Mouse (Mus musculus) left cerebral cortex, postnatal 10 days (tissue): ENCODE results near the gene Chkb. TPM values are rescaled to one million over a fixed set of nuclear protein-coding genes. Genes with fewer than 3 reads are reported as not detected.

ENCODE experiments used
- total RNA-seq, 2 experiments: library from RNA; stranded (reverse); gene quantifications; 2 replicates each; pipeline ENCODE4 v1.2.3; 2021

Chkb gene
- total RNA-seq, 2 experiments from 2014 or later: 54.3 to 55.5 TPM

Other genes starting within 250 kb of the Chkb start
- gene Plxnb2, start 249.1 kb downstream of the Chkb start, total RNA-seq: 10 to 100 TPM; 49.0 to 52.3 TPM
- gene Dennd6b, start 233.4 kb downstream of the Chkb start, total RNA-seq: 10 to 100 TPM; 41.4 to 41.8 TPM
- 100 to 1,000 TPM; 154 to 159 TPM for gene Ppp6r2, start 218.4 kb downstream of the Chkb start, total RNA-seq
- gene Sbf1, start 114.6 kb downstream of the Chkb start, total RNA-seq: 100 to 1,000 TPM; 180 to 205 TPM
- gene Adm2, start 107.2 kb downstream of the Chkb start, total RNA-seq: not detected
- gene Miox, start 95.5 kb downstream of the Chkb start, total RNA-seq: not detected
- gene Lmf2, start 74.2 kb downstream of the Chkb start, total RNA-seq: 10 to 100 TPM; 17.2 to 23.0 TPM
- 10 to 100 TPM; 88.3 to 93.1 TPM for gene Ncaph2, start 74.2 kb downstream of the Chkb start, total RNA-seq
- 10 to 100 TPM; 28.6 to 30.5 TPM for gene Sco2, start 56.1 kb downstream of the Chkb start, total RNA-seq
- 1 to 10 TPM; 1.2 to 1.6 TPM for gene Tymp, start 52.9 kb downstream of the Chkb start, total RNA-seq
- gene Odf3b, start 50.6 kb downstream of the Chkb start, total RNA-seq: 1 to 10 TPM in 1 of 2 experiments, under 1 TPM in 1; 0.77 to 1.1 TPM
- not detected for gene Klhdc7b, start 45.0 kb downstream of the Chkb start, total RNA-seq
- not detected for gene Syce3, start 19.4 kb downstream of the Chkb start, total RNA-seq
- gene Cpt1b, start 4.0 kb downstream of the Chkb start, total RNA-seq: 1 to 10 TPM; 2.4 to 2.5 TPM
- 1 to 10 TPM; 1.6 to 2.6 TPM for gene C730034F03Rik, start 319 bp downstream of the Chkb start, total RNA-seq
- gene Gm44502, start 212 bp downstream of the Chkb start, total RNA-seq: not detected
- gene Mapk8ip2, start 24.0 kb upstream of the Chkb start, total RNA-seq: 100 to 1,000 TPM; 189 to 195 TPM
- gene Arsa, start 47.5 kb upstream of the Chkb start, total RNA-seq: 10 to 100 TPM; 33.1 to 33.4 TPM
- 100 to 1,000 TPM; 196 to 197 TPM for gene Shank3, start 69.7 kb upstream of the Chkb start, total RNA-seq
- gene Acr, start 138.4 kb upstream of the Chkb start, total RNA-seq: 1 to 10 TPM; 2.0 to 3.0 TPM
- 10 to 100 TPM; 36.4 to 39.0 TPM for gene Rabl2, start 162.0 kb upstream of the Chkb start, total RNA-seq